Mouse (Mus musculus) right cerebral cortex, postnatal 14 days (tissue): ENCODE results near the gene Ripk4.

Source experiments
- DNase-seq: peaks from one replicate; pipeline ENCODE4 v3.0.0; 2022

Ripk4 gene

DNA sequence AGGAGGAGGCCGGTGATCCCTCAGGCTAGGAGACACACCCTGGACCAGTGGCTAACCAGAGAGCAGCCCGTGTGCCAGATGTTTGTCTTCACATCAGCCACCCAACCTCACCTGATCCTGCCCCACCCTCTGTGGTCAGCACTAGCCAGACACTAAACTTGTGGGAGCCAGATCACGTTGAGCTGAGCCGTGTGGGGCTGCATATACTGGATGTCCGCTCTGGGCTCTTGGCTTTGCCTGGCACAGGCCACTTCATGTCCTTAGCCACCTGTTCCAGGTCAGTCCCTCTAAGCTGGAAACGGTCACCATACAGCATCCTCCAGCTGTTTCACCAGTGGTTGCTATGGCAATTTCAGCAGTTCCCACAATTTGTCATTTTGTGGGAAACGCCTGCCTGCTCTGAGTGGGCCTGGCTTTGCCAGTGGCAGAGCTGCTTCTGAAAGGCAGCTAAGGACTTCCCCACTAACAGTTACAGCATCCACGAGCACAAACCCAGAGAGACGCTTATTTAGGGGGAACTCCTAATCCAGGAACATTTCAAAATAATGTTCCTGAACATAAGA, 28.7 kb downstream of the Ripk4 start:
- no peak for DNase-seq

DNA sequence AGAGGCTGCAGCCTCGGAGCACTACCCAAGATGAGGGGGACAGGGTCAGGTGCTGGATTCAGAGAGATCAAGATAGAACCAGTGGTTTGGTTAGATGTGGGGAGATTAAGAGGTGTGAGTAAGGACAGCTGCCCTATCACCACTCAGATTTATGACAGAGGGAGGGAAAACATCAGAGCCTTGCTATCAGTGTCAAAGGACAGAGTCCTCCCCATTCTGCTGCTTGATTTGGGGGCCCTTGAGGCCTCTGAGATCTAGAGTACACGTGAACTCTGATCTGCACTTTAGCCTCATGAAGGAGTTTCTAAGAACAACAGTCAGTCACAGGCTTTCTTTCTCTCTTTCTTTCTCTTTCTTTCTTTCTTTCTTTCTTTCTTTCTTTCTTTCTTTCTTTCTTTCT, 30.0 kb downstream of the Ripk4 start:
- no peak for DNase-seq

DNA sequence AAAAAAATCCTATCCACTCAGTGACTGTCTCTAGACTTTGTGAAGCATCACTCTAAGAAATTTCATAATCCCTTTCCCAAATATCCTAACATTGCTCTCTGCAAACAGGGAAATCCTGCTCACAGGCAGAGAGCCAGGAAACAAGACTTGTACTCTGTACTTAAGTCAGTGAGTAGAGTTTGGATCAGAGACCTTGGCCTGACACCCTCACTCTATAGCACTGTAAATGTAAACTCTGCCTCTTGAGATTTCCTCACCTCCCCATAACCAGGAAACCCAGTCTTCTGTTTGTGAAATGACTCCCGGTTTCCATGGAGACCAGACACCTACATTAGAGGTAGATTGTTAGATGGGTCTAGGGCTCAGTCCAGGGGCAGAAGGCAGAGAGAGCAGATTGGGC, 33.3 kb downstream of the Ripk4 start:
- no peak for DNase-seq

DNA sequence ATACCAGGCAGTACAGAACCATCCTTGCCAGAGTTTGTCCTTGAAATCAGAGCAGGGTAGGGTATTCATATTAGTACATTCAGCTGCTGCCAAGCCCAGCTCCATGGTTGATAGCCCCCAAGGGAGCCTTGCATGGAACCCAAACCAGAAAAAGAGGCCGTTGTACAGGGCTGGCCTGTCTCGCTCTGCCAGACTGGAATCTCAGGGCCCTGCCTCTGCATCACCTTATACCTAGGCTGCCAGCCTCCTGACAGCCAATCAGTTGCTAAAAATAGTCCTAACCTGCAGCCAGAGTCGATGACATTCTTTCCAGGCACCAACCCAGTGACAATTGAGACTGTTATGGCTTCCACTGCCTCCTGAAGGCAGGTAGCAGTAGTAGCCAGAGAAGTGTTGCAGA, 37.2 kb downstream of the Ripk4 start:
- DNase-seq = no peak

DNA sequence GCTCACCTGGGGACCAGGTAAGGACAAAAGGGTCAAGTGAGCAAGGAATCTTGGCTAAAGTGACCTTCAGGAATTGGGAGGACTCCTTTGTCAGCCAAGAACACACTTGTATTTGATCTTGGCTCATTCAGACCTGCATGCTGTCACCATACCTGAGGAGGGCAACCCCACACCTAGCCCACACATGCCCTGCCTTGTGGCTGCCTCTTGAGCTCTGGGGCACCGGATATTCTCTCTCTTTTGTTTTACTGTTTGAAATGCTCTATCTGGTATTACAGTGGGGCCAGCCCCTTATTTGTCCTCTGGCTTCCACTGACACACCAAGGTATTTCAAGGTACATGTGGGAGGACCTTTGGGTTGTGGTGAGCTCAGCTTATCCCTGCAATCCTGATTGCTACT, 43.5 kb downstream of the Ripk4 start:
- DNase-seq = no peak

DNA sequence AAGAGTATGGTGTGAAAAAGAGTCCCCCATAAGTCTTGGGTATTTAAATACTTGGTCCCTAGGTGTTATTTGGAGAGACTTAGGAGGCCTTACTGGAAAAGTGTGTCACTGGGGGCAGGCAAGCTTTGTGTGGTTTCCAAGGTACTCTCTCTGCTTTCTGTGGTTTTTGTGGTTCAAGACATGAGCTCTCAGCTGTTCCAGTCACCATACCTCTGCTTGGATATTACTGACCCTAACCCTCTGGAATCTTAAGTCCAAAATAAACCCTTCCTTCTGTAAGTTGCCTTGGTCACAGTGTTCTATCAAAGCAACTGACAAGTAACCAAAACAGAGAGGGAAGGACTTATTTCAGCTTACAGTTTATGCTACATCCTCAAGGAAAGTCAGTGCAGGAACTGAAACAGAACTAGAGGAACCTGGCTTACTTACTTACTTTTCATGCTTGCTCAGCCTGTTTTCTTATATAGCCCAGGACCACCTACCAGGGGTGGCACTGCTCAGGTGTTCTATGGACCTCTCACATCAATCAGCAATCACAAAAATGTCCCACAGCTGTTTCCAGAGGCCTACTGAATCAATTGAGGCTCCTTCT, 44.1 kb downstream of the Ripk4 start:
- DNase-seq = no peak

DNA sequence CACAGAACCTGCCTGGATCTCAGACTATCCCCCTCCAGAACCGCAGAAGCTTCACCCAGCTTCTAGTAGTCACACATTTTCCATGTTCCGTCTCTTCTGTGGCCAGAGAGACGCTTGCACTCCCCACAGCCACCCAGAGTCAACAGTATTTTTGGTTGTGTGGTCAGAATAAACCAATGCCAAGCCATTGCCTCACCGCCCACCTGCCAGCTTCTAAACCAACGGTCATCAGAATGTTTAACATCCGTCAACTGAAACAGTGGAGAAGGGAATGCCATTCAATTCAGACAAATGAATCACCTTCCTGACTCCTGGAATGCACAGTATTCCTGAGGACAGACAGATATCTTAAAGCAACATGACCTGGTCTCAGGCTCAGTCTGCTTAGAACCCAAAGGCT, 47.0 kb downstream of the Ripk4 start:
- no peak for DNase-seq

DNA sequence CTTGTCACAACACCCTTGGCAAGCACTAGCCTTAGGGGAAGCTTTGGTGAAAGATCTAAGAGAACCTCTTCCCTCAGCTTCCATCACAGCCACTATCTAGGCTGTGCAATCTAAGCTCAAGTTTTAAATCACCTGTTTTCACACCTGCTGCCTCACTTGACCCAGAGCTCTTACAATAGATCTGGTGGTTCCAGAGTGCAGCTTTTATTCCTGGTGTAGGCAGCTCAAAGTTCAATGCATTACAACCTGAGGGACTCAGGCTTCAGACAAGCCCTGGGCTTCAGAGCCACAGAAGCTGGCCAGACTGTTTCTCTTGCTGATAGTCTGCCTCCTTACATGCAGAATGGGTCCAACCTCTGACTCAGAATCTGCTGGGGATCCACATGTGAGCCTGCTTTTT, 51.5 kb downstream of the Ripk4 start:
- DNase-seq = no peak

DNA sequence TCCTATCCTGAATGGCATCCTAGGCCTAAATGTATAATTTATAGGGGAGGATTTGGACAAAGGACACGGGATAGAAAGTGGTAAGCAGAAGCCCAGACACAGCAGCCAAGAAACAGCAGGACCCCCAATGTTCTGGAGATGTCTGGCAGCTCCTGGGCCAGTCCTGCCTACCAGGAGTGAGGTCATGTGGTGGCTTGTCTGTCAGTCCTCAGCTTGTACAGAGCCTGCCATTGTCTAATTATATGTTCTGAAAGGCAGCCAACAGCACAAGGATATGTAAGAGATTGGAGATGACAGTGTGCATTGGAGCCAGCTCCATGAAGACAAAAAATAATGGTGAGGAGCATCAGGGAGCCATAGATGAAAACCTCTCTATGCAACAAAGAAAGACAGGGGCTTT, 61.7 kb downstream of the Ripk4 start:
- DNase-seq = no peak

DNA sequence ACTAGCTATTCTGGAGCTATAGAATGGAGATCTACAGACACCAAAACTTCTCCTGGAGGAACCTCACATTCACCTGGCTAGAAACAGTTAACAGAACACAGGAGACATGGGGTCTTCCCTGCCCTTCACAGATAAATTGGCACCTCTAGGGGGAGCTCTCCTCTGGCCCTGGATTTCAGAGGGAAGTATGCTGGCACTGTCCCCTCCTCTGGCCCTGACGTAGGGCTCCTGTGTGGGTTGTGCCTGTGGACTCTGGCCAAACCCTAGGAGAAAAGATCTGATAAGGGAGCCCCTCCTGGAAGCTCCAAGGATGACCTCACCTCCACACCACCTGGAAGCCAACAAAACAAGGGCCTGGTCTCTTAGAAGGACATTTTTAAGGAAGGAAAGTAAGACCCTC, 65.8 kb downstream of the Ripk4 start:
- DNase-seq = peak; percentile 10

DNA sequence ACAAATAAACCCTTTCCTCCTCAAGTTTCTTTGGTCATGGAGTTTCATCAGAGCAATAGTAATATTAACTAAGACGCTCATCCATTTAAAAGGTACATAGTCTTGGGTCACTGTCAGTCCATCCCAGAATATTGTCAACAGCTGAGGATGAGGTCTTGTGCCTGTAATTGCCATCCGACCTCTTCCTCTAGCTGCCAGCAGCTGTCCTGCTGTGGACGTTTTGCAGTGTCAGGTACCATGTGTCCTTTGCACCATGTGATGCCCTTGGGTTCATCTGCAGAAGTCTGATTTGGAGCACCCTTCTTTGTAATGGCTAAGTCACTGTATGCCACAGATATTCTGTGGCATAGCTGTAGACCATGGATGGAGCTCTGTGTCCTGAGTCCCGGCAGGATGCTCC, 67.9 kb downstream of the Ripk4 start:
- no peak for DNase-seq
